Mouse (Mus musculus): ENCODE data around the gene Gm4214. TPM values are rescaled to one million over a fixed set of nuclear protein-coding genes. Genes with fewer than 3 reads are reported as not detected.
"Not testable (repeated sequence)": the region's sequence is repeated elsewhere in the genome, so short reads cannot be mapped to it uniquely, and the experiment has no call there.

Gm4214 gene
- polyA plus RNA-seq (2016; fragmentation: Nextera tagmentation; extraction: Ambion mirVana), result not detected in 2 replicates

DNA sequence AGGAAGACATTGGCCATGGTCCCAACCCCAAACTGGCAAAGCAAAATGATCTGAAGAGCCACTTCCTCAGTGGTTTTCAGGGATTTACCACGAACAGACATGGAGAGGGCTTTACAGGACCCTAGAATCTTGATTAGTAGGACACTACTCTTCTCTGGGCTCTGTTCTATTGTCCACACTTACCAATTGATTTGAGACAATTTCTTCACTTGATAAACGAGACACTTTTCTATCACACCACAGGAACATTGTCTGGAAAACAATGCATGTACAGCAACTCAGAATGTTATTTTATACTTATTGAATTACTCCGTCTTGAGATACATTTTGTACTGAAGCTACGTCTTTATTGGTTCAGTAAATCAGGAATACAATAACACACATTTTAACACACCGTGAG is at the start of gene Gm4214:
TSS of gene Gm4214 (minus strand) at position 101 of the 400 bp plus-strand sequence.
- DNase-seq (ENCODE audit: extremely low spot score, low spot score); H3K9me3 ChIP-seq: not testable (repeated sequence)
- WGBS, result no CpG with 5 or more reads among the region's 5 CpGs

DNA sequence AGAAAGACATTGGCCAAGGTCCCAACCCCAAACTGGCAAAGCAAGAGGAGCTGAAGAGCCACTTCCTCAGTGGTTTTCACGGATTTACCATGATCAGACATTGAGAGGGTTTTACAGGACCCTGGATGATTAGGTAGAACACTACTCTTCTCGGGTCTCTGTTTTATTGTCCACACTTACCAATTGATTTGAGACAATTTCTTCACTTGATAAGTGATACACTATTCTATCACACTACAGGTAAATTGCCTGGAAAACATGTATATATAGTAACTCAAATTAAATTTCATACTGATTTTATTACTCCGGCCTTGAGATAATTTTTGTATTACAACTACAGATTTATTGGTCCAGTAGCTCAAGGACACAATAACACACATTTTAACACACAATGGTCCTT is 35.4 kb upstream of the Gm4214 start, which contains the start of gene Gm4216:
TSS of gene Gm4216 (minus strand) at position 101 of the 400 bp plus-strand sequence.
- WGBS, result no CpG with 5 or more reads among the region's 3 CpGs

More for the DNA sequence above, at the start of gene Gm4214:
- not testable (repeated sequence) for H3K4me3 ChIP-seq; H3K27ac ChIP-seq; H3K4me1 ChIP-seq; H3K27me3 ChIP-seq (ENCODE audit: poor library complexity, severe bottlenecking); H3K36me3 ChIP-seq (replicated peaks)

More for the DNA sequence above, 35.4 kb upstream of the Gm4214 start, which contains the start of gene Gm4216:
- not testable (repeated sequence) for H3K9me3 ChIP-seq; H3K4me3 ChIP-seq; H3K27me3 ChIP-seq (ENCODE audit: poor library complexity, severe bottlenecking); H3K4me1 ChIP-seq; H3K27ac ChIP-seq; H3K36me3 ChIP-seq (replicated peaks); DNase-seq (ENCODE audit: extremely low spot score, low spot score)

Other genes starting within 250 kb of the Gm4214 start
- gene Vmn1r157, start 223.0 kb downstream of the Gm4214 start, polyA plus RNA-seq (2016; fragmentation: Nextera tagmentation; extraction: Ambion mirVana), result not detected in 2 replicates
- not detected in 2 replicates for gene Vmn1r158, start 193.9 kb downstream of the Gm4214 start, polyA plus RNA-seq (2016; fragmentation: Nextera tagmentation; extraction: Ambion mirVana)
- not detected in 2 replicates for gene Vmn1r159, start 141.1 kb downstream of the Gm4214 start, polyA plus RNA-seq (2016; fragmentation: Nextera tagmentation; extraction: Ambion mirVana)
- not detected in 2 replicates for gene Vmn1r160, start 113.4 kb downstream of the Gm4214 start, polyA plus RNA-seq (2016; fragmentation: Nextera tagmentation; extraction: Ambion mirVana)
- gene Gm4216, start 35.2 kb upstream of the Gm4214 start, polyA plus RNA-seq (2016; fragmentation: Nextera tagmentation; extraction: Ambion mirVana), result not detected in 2 replicates
- not detected in 2 replicates for gene Vmn1r163, start 70.9 kb upstream of the Gm4214 start, polyA plus RNA-seq (2016; fragmentation: Nextera tagmentation; extraction: Ambion mirVana)
- not detected in 2 replicates for gene Gm8720, start 82.8 kb upstream of the Gm4214 start, polyA plus RNA-seq (2016; fragmentation: Nextera tagmentation; extraction: Ambion mirVana)
- gene Gm10662, start 159.8 kb upstream of the Gm4214 start, polyA plus RNA-seq (2016; fragmentation: Nextera tagmentation; extraction: Ambion mirVana), result not detected in 2 replicates
- not detected in 2 replicates for gene Vmn1r165, start 232.7 kb upstream of the Gm4214 start, polyA plus RNA-seq (2016; fragmentation: Nextera tagmentation; extraction: Ambion mirVana)

All from forebrain, embryonic 10.5 days (tissue).